Mouse (Mus musculus): ENCODE measurements around the gene Olfr138.

Gene Olfr138

GRCm38 (mm10) chr17:38260735-38261134 is at the start of gene Olfr138:
Olfr138 (plus strand) TSS chr17:38261035.
- DNase-seq (ENCODE audit: low read depth) = no peak

- no peak for DNase-seq (ENCODE audit: low read depth)
These were observed 46.6 kb downstream of the Olfr138 start, which contains the start of gene Olfr137 for GRCm38 (mm10) chr17:38307470-38307869. Olfr137 (minus strand) TSS chr17:38307570.

All from c-Kit-positive CD71-positive TER-119-negative erythroid progenitor cells, embryonic 14.5 days (primary cell).